Comparison of ENCODE assay signal across 9 mouse cellular contexts in genomic region chr19:45804593-45805368, GRCm38 (mm10). TPM values are rescaled to one million over a fixed set of nuclear protein-coding genes. Genes with fewer than 3 reads are reported as not detected.
DNase-seq lines count a peak whose midpoint lies in the region; ATAC-seq and TF ChIP-seq lines count a peak whose summit lies in the region.
"Had no signal": no experiment of that assay in that cellular context is flagged by ENCODE, and none has a peak within 500 bp of the region (broad histone marks: within the 10 kb centered on the region; RNA-seq: fewer than 3 reads in every experiment).

No protein-coding gene starts in this region.

- peak; percentile 38 to 46 for DNase-seq in heart, adult 18-20 months
- DNase-seq in heart, adult 8-10 months (ENCODE audit: low spot score): no peak
- peak; percentile 83 for DNase-seq in MEL (ENCODE audit: low read depth, low spot score)
- peak; percentile 46 for DNase-seq in embryonic facial prominence, embryonic 14.5 days (ENCODE audit: low spot score)
- peak; percentile 93 for DNase-seq in midbrain, embryonic 11.5 days (ENCODE audit: low spot score, missing footprints)
- DNase-seq in right cerebral cortex, postnatal 10 days (ENCODE audit: low spot score in 2 of 2): no peak
- no peak for DNase-seq in left cerebral cortex, adult 8-10 months (ENCODE audit: low spot score in 2 of 2)

- 21% methylated on average over 11 of the region's 12 CpGs for WGBS in embryonic facial prominence, embryonic 14.5 days
- WGBS in intestine, embryonic 15.5 days: 25% methylated on average over 12 of the region's 12 CpGs
- 22% methylated on average over 12 of the region's 12 CpGs for WGBS in midbrain, embryonic 11.5 days

- H3K27me3 ChIP-seq in MEL (ENCODE audit: control insufficient read depth in 1 of 2, insufficient read depth in 2 of 2, low read length in 2 of 2): no peaks in the 10 kb centered on the region
- H3K27me3 ChIP-seq in embryonic facial prominence, embryonic 14.5 days (replicated peaks; ENCODE audit: control insufficient read depth, insufficient read depth, low read length): no peaks in the 10 kb centered on the region
- no peaks in the 10 kb centered on the region for H3K27me3 ChIP-seq in intestine, embryonic 15.5 days (replicated peaks)
- no peaks in the 10 kb centered on the region for H3K27me3 ChIP-seq in midbrain, embryonic 11.5 days (ENCODE audit: control insufficient read depth, insufficient read depth, low read length)
- H3K27me3 ChIP-seq: embryonic facial prominence, embryonic 15.5 days had no signal

- H3K9ac ChIP-seq in MEL (ENCODE audit: control insufficient read depth, low read depth, low read length, poor library complexity, severe bottlenecking): no peak overlapping the region
- H3K9ac ChIP-seq in embryonic facial prominence, embryonic 14.5 days (ENCODE audit: low read depth, low read length): no peak overlapping the region
- no peak overlapping the region for H3K9ac ChIP-seq in intestine, embryonic 15.5 days
- no peak overlapping the region for H3K9ac ChIP-seq in midbrain, embryonic 11.5 days (ENCODE audit: low read length)
- H3K9ac ChIP-seq: embryonic facial prominence, embryonic 15.5 days had no signal

- no peak overlapping the region for H3K4me2 ChIP-seq in embryonic facial prominence, embryonic 14.5 days (ENCODE audit: low read depth, low read length)
- no peak overlapping the region for H3K4me2 ChIP-seq in intestine, embryonic 15.5 days (replicated peaks)
- no peak overlapping the region for H3K4me2 ChIP-seq in midbrain, embryonic 11.5 days
- H3K4me2 ChIP-seq: embryonic facial prominence, embryonic 15.5 days had no signal

- no peak for TF ChIP-seq EP300 in MEL (IDR thresholded peaks at IDR 0.05; ENCODE audit: low read depth in 1 of 2, low read length in 2 of 2)

- peak; percentile 58 for TF ChIP-seq RAD21 in MEL (IDR thresholded peaks at IDR 0.05; ENCODE audit: low read depth, low read length)

- H3K9me3 ChIP-seq in MEL (replicated peaks; ENCODE audit: insufficient read depth, low read length): no peaks in the 10 kb centered on the region
- H3K9me3 ChIP-seq in embryonic facial prominence, embryonic 14.5 days (ENCODE audit: control insufficient read depth, low read length): no peaks in the 10 kb centered on the region
- H3K9me3 ChIP-seq in intestine, embryonic 15.5 days: no peaks in the 10 kb centered on the region
- no peaks in the 10 kb centered on the region for H3K9me3 ChIP-seq in midbrain, embryonic 11.5 days (ENCODE audit: control insufficient read depth, low read length)
- H3K9me3 ChIP-seq: embryonic facial prominence, embryonic 15.5 days had no signal

- H3K4me1 ChIP-seq in MEL (ENCODE audit: control insufficient read depth in 1 of 2, insufficient read depth in 2 of 2, low read length in 2 of 2): peaks cover 0 to 8% of the 10 kb centered on the region in 2 experiments; a peak in 2 of 4 replicates
- no peaks in the 10 kb centered on the region for H3K4me1 ChIP-seq in embryonic facial prominence, embryonic 14.5 days (ENCODE audit: control insufficient read depth, insufficient read depth, low read length)
- no peaks in the 10 kb centered on the region for H3K4me1 ChIP-seq in intestine, embryonic 15.5 days (replicated peaks)
- H3K4me1 ChIP-seq in midbrain, embryonic 11.5 days (ENCODE audit: control insufficient read depth, insufficient read depth, low read length): peaks cover 3% of the 10 kb centered on the region; the same call in 1 of the 2 replicates

- peak; percentile 67 for ATAC-seq in embryonic facial prominence, embryonic 14.5 days (ENCODE audit: low read depth)
- ATAC-seq in intestine, embryonic 15.5 days: peak; percentile 45
- ATAC-seq in midbrain, embryonic 11.5 days (ENCODE audit: low FRiP score): no peak

- no peak overlapping the region for H3K27ac ChIP-seq in MEL (ENCODE audit: control insufficient read depth, low read depth, low read length)
- H3K27ac ChIP-seq in embryonic facial prominence, embryonic 14.5 days (replicated peaks; ENCODE audit: low read depth, low read length): no peak overlapping the region
- no peak overlapping the region for H3K27ac ChIP-seq in intestine, embryonic 15.5 days
- no peak overlapping the region for H3K27ac ChIP-seq in midbrain, embryonic 11.5 days (ENCODE audit: low read depth, low read length)
- H3K27ac ChIP-seq: embryonic facial prominence, embryonic 15.5 days had no signal

- H3K79me2 ChIP-seq in MEL (ENCODE audit: control insufficient read depth, insufficient read depth, low read length, poor library complexity): no peaks in the 10 kb centered on the region

- no peak overlapping the region for H3K4me3 ChIP-seq in MEL (ENCODE audit: control insufficient read depth in 1 of 2, insufficient read depth in 1 of 2, low read depth in 2 of 2, low read length in 2 of 2)
- H3K4me3 ChIP-seq in embryonic facial prominence, embryonic 14.5 days (ENCODE audit: low read depth, low read length): no peak overlapping the region
- no peak overlapping the region for H3K4me3 ChIP-seq in intestine, embryonic 15.5 days (replicated peaks)
- H3K4me3 ChIP-seq in midbrain, embryonic 11.5 days (ENCODE audit: low read depth, low read length): no peak overlapping the region
- H3K4me3 ChIP-seq: embryonic facial prominence, embryonic 15.5 days had no signal

- H3K36me3 ChIP-seq in MEL (ENCODE audit: control insufficient read depth in 1 of 2, insufficient read depth in 2 of 2, low read length in 2 of 2): no peaks in the 10 kb centered on the region; a peak in 1 of 4 replicates
- H3K36me3 ChIP-seq in embryonic facial prominence, embryonic 14.5 days (ENCODE audit: control insufficient read depth, insufficient read depth, low read length): no peaks in the 10 kb centered on the region
- no peaks in the 10 kb centered on the region for H3K36me3 ChIP-seq in intestine, embryonic 15.5 days
- no peaks in the 10 kb centered on the region for H3K36me3 ChIP-seq in midbrain, embryonic 11.5 days (ENCODE audit: control insufficient read depth, insufficient read depth, low read length)
- H3K36me3 ChIP-seq: embryonic facial prominence, embryonic 15.5 days had no signal

- peak; percentile 51 to 76 (median 64) for TF ChIP-seq CTCF in MEL (IDR thresholded peaks at IDR 0.05 in 2 of 3, conservative IDR thresholded peaks at IDR 0.05 in 1 of 3; ENCODE audit: control insufficient read depth in 1 of 3, insufficient read depth in 1 of 3, low read depth in 2 of 3, low read length in 3 of 3, poor library complexity in 1 of 3, severe bottlenecking in 1 of 3)

- TF ChIP-seq POLR2A in MEL (IDR thresholded peaks at IDR 0.05; ENCODE audit: control insufficient read depth in 1 of 2, insufficient read depth in 1 of 2, low read depth in 1 of 2, low read length in 2 of 2, poor library complexity in 1 of 2): no peak

TF ChIP-seq in MEL, 35 proteins besides CTCF, POLR2A, EP300 and RAD21:
- TF ChIP-seq SIN3A (IDR thresholded peaks at IDR 0.05; ENCODE audit: low read length): 0 out of 2 replicates have a peak, but pooled peaks have one; percentile 21
- peak; percentile 71 for TF ChIP-seq SMC3 (IDR thresholded peaks at IDR 0.05; ENCODE audit: low read depth, low read length)
- TF ChIP-seq ELF1 (IDR thresholded peaks at IDR 0.05; ENCODE audit: low read depth, low read length): no peak
- no peak for TF ChIP-seq GABPA (IDR thresholded peaks at IDR 0.05; ENCODE audit: low read depth, low read length)
- peak; percentile 52 for TF ChIP-seq ZC3H11A (IDR thresholded peaks at IDR 0.05; ENCODE audit: low read depth, low read length)

RNA-seq across cellular contexts. Expression of gene Kcnip2, which starts 11.1 kb away (rescaled TPM):
- total RNA-seq in heart, adult 18-20 months (2021): 100 to 1,000 TPM; 176 to 206 TPM
- 100 to 1,000 TPM; 173 to 231 (median 203) TPM for total RNA-seq in heart, adult 8-10 months (2022)
- not detected in 2 replicates for total RNA-seq in MEL (2012; rRNA removed)
- polyA plus RNA-seq in MEL (2012; ENCODE audit: insufficient read depth in 1 of 2, insufficient read length in 2 of 2, low read depth in 1 of 2, low replicate concordance in 2 of 2, missing spikeins in 1 of 2): under 1 TPM in 1 of 2 experiments, not detected in 1; 0.14 TPM
- 1.4 and 1.5 TPM in 2 replicates for polyA plus RNA-seq in embryonic facial prominence, embryonic 14.5 days (2014; fragmentation: Nextera tagmentation; extraction: Ambion mirVana)
- polyA plus RNA-seq in intestine, embryonic 15.5 days (2015; fragmentation: Nextera tagmentation; extraction: Ambion mirVana): 1.6 and 1.8 TPM in 2 replicates
- polyA plus RNA-seq in midbrain, embryonic 11.5 days (2014; fragmentation: Nextera tagmentation; extraction: Ambion mirVana): 0.66 and 1.0 TPM in 2 replicates
- 100 to 1,000 TPM; 150 to 177 (median 154) TPM for total RNA-seq in left cerebral cortex, adult 8-10 months (2022)

RNA-seq across cellular contexts. Expression of gene Mgea5, which starts 21.1 kb away (rescaled TPM):
- 10 to 100 TPM; 72.5 to 76.3 TPM for total RNA-seq in heart, adult 18-20 months (2021)
- total RNA-seq in heart, adult 8-10 months (2022): 10 to 100 TPM; 70.7 to 85.5 (median 82.4) TPM
- 54.4 and 64.2 TPM in 2 replicates for total RNA-seq in MEL (2012; rRNA removed)
- polyA plus RNA-seq in MEL (2012; ENCODE audit: insufficient read depth in 1 of 2, insufficient read length in 2 of 2, low read depth in 1 of 2, low replicate concordance in 2 of 2, missing spikeins in 1 of 2): 10 to 100 TPM in 1 of 2 experiments, not detected in 1; 67.0 TPM
- 52.3 and 56.5 TPM in 2 replicates for polyA plus RNA-seq in embryonic facial prominence, embryonic 14.5 days (2014; fragmentation: Nextera tagmentation; extraction: Ambion mirVana)
- 36.3 and 36.4 TPM in 2 replicates for polyA plus RNA-seq in intestine, embryonic 15.5 days (2015; fragmentation: Nextera tagmentation; extraction: Ambion mirVana)
- polyA plus RNA-seq in midbrain, embryonic 11.5 days (2014; fragmentation: Nextera tagmentation; extraction: Ambion mirVana): 68.8 and 78.9 TPM in 2 replicates
- 100 to 1,000 TPM; 142 to 157 (median 154) TPM for total RNA-seq in left cerebral cortex, adult 8-10 months (2022)

RNA-seq across cellular contexts. Expression of gene Npm3, which starts 55.4 kb away (rescaled TPM):
- total RNA-seq in heart, adult 18-20 months (2021): 10 to 100 TPM; 17.5 to 18.3 TPM
- total RNA-seq in heart, adult 8-10 months (2022): 10 to 100 TPM; 11.5 to 16.0 (median 13.9) TPM
- 417 and 426 TPM in 2 replicates for total RNA-seq in MEL (2012; rRNA removed)
- polyA plus RNA-seq in MEL (2012; ENCODE audit: insufficient read depth in 1 of 2, insufficient read length in 2 of 2, low read depth in 1 of 2, low replicate concordance in 2 of 2, missing spikeins in 1 of 2): 100 to 1,000 TPM in 1 of 2 experiments, not detected in 1; 602 TPM
- 18.9 and 19.8 TPM in 2 replicates for polyA plus RNA-seq in embryonic facial prominence, embryonic 14.5 days (2014; fragmentation: Nextera tagmentation; extraction: Ambion mirVana)
- polyA plus RNA-seq in intestine, embryonic 15.5 days (2015; fragmentation: Nextera tagmentation; extraction: Ambion mirVana): 13.4 and 14.7 TPM in 2 replicates
- 9.3 and 10.4 TPM in 2 replicates for polyA plus RNA-seq in midbrain, embryonic 11.5 days (2014; fragmentation: Nextera tagmentation; extraction: Ambion mirVana)
- 1 to 10 TPM; 4.7 to 6.8 (median 5.7) TPM for total RNA-seq in left cerebral cortex, adult 8-10 months (2022)

Comparison
In these comparisons a context has a peak if more than half of its experiments do, and no peak if none do; other contexts are left out.
1. DNase-seq: peak in heart, adult 18-20 months (2 of 2), MEL (single experiment), embryonic facial prominence, embryonic 14.5 days (single experiment) and midbrain, embryonic 11.5 days (single experiment); none in heart, adult 8-10 months (single experiment), right cerebral cortex, postnatal 10 days (0 of 2) and left cerebral cortex, adult 8-10 months (0 of 2).
2. RNA of gene Kcnip2, which starts 11.1 kb away (total RNA-seq): 173 to 231 TPM in heart, adult 8-10 months, 176 to 206 TPM in heart, adult 18-20 months and 150 to 177 TPM in left cerebral cortex, adult 8-10 months; not detected in MEL; every median in the first group is over 100 times any median in the second.
3. RNA of gene Npm3, which starts 55.4 kb away (total RNA-seq): 417 to 426 TPM in MEL; 17.5 to 18.3 TPM in heart, adult 18-20 months, 11.5 to 16.0 TPM in heart, adult 8-10 months and 4.7 to 6.8 TPM in left cerebral cortex, adult 8-10 months; every median in the first group is over 10 times any median in the second.